8 mouse cellular contexts compared by ENCODE assay signal in genomic region chr5:34950486-34951160, GRCm38 (mm10). TPM values are rescaled to one million over a fixed set of nuclear protein-coding genes. Genes with fewer than 3 reads are reported as not detected.
DNase-seq lines count a peak whose midpoint lies in the region; ATAC-seq lines count a peak whose summit lies in the region.

No protein-coding gene starts in this region.

- DNase-seq in thymus, postnatal 0 days (ENCODE audit: low spot score) = peak; percentile 14
- DNase-seq in thymus, adult 18-20 months = no peak
- DNase-seq in thymus, postnatal 25 days = peak; percentile 16
- no peak for DNase-seq in yolk sac, embryonic 10.5 days (ENCODE audit: low spot score)
- DNase-seq in kidney, postnatal 14 days = no peak

- 81% methylated on average over 6 of the region's 6 CpGs for WGBS in limb, embryonic 12.5 days

- peak overlapping the region; percentile 83 for H3K4me3 ChIP-seq in erythroblast, embryonic 14.5 days (replicated peaks)
- peak overlapping the region; percentile 88 for H3K4me3 ChIP-seq in limb, embryonic 12.5 days (replicated peaks)

- no peaks in the 10 kb centered on the region for H3K9me3 ChIP-seq in erythroblast, embryonic 14.5 days (ENCODE audit: control insufficient read depth, low read length)
- H3K9me3 ChIP-seq in limb, embryonic 12.5 days = no peaks in the 10 kb centered on the region; the same call in 1 of the 2 replicates

- H3K9ac ChIP-seq in limb, embryonic 12.5 days (replicated peaks) = peak overlapping the region; percentile 96

- no peak for ATAC-seq in erythroblast, adult 5-6 weeks (replicated peaks; ENCODE audit: low FRiP score, poor library complexity, severe bottlenecking)
- ATAC-seq in limb, embryonic 12.5 days (ENCODE audit: insufficient number of reproducible peaks, insufficient read depth, low FRiP score, low TSS enrichment, low read depth) = no peak

- no peak overlapping the region for H3K27ac ChIP-seq in limb, embryonic 12.5 days

- no peaks in the 10 kb centered on the region for H3K27me3 ChIP-seq in erythroblast, embryonic 14.5 days (ENCODE audit: control insufficient read depth)
- H3K27me3 ChIP-seq in limb, embryonic 12.5 days = no peaks in the 10 kb centered on the region

- H3K4me1 ChIP-seq in erythroblast, embryonic 14.5 days (ENCODE audit: control insufficient read depth) = peaks cover 72% of the 10 kb centered on the region
- H3K4me1 ChIP-seq in limb, embryonic 12.5 days (replicated peaks) = peaks cover 22% of the 10 kb centered on the region

- peak overlapping the region; percentile 63 for H3K4me2 ChIP-seq in limb, embryonic 12.5 days

- peaks cover 41% of the 10 kb centered on the region for H3K36me3 ChIP-seq in erythroblast, embryonic 14.5 days (ENCODE audit: control insufficient read depth)
- peaks cover 29% of the 10 kb centered on the region for H3K36me3 ChIP-seq in limb, embryonic 12.5 days

RNA-seq across cellular contexts. Expression of gene Rgs12, which starts 1.4 kb away (rescaled TPM):
- polyA plus RNA-seq in erythroblast, embryonic 14.5 days (2012) = 8.3 and 9.3 TPM in 2 replicates
- total RNA-seq in erythroblast, adult 5-6 weeks (2015; ENCODE audit: low replicate concordance) = 6.7 and 13.6 TPM in 2 replicates
- total RNA-seq in erythroblast, adult 5-6 weeks (2017; ENCODE audit: low replicate concordance) = 23.3 and 25.0 TPM in 2 replicates
- polyA plus RNA-seq in thymus, postnatal 0 days (2015; fragmentation: Nextera tagmentation; extraction: Ambion mirVana) = 19.2 and 25.0 TPM in 2 replicates
- 57.3 and 59.7 TPM in 2 replicates for polyA plus RNA-seq in limb, embryonic 12.5 days (2016; fragmentation: Nextera tagmentation; extraction: Ambion mirVana)

RNA-seq across cellular contexts. Expression of gene Msantd1, which starts 42.8 kb away (rescaled TPM):
- 0.29 and 0.81 TPM in 2 replicates for polyA plus RNA-seq in erythroblast, embryonic 14.5 days (2012)
- not detected in 2 replicates for total RNA-seq in erythroblast, adult 5-6 weeks (2015; ENCODE audit: low replicate concordance)
- 8.2 TPM in 1 of 2 replicates, not detected in the other for total RNA-seq in erythroblast, adult 5-6 weeks (2017; ENCODE audit: low replicate concordance)
- polyA plus RNA-seq in thymus, postnatal 0 days (2015; fragmentation: Nextera tagmentation; extraction: Ambion mirVana) = 0.59 and 0.73 TPM in 2 replicates
- 0.42 and 0.73 TPM in 2 replicates for polyA plus RNA-seq in limb, embryonic 12.5 days (2016; fragmentation: Nextera tagmentation; extraction: Ambion mirVana)

Comparison
In these comparisons a context has a peak if more than half of its experiments do, and no peak if none do; other contexts are left out.
1. DNase-seq: peak in thymus, postnatal 0 days (single experiment) and thymus, postnatal 25 days (single experiment); none in thymus, adult 18-20 months (0 of 2), yolk sac, embryonic 10.5 days (single experiment) and kidney, postnatal 14 days (single experiment).